Mouse (Mus musculus) myocyte (in vitro differentiated cells): ENCODE measurements around the gene Hspd1.

Source experiments
- E2F4 ChIP-seq: IDR thresholded peaks from one replicate; pipeline ENCODE4 v1.6.1; 2011; ENCODE audit warnings: mild to moderate bottlenecking, control low read depth, moderate library complexity; ENCODE audit not compliant: insufficient read depth
- MAX ChIP-seq: IDR thresholded peaks from one replicate; pipeline ENCODE4 v1.6.1; 2011; ENCODE audit warnings: low read depth, mild to moderate bottlenecking, control low read depth
- POLR2A ChIP-seq: IDR thresholded peaks from one replicate; pipeline ENCODE4 v1.6.1; 2011; ENCODE audit warnings: low read depth, mild to moderate bottlenecking, control low read depth, moderate library complexity; ENCODE audit not compliant: insufficient read length
- POLR2AphosphoS2 ChIP-seq: IDR thresholded peaks from one replicate; pipeline ENCODE4 v1.6.1; 2011; ENCODE audit warnings: low read depth, control low read depth; ENCODE audit not compliant: insufficient read length
- REST ChIP-seq: IDR thresholded peaks from one replicate; pipeline ENCODE4 v1.6.1; 2011; ENCODE audit warnings: mild to moderate bottlenecking, control low read depth, moderate library complexity; ENCODE audit not compliant: insufficient read depth, insufficient read length
- TCF12 ChIP-seq: IDR thresholded peaks from one replicate; pipeline ENCODE4 v1.6.1; 2011; ENCODE audit warnings: mild to moderate bottlenecking, control low read depth; ENCODE audit not compliant: poor library complexity, insufficient read depth, severe bottlenecking
- TCF3 ChIP-seq: IDR thresholded peaks from one replicate; pipeline ENCODE4 v1.6.1; 2011; ENCODE audit warnings: low read depth, control low read depth; ENCODE audit not compliant: insufficient read length
- USF1 ChIP-seq: IDR thresholded peaks from one replicate; pipeline ENCODE4 v1.6.1; 2011; ENCODE audit warnings: low read depth, mild to moderate bottlenecking, control low read depth, moderate library complexity

DNA sequence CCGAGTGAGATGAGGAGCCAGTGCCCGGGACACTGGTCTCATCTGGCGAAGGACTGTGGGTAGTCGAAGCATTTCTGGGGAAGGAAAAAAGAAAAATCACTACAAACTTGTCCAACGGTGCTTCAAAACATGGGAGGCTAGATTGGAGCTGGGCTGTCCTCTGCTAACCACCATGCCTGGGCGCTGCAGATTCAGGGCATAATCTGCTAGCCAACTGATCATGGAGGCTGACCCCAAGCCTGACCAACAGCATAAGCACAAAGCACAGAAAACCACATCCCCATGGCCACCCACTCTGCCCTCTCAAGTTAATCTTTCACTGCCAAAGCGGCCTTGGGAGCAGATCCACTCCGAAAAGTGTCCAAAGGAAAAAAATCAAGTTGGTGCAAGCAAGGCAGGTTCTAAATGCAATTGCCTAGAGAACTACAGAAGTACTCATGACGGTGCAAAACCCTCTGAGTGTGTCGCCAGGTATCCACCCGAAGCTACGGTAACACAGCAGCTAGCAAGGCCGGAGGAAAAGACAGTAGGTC lies 1.1 kb downstream of the Hspd1 start:
- TF ChIP-seq E2F4 (no peak), POLR2A (no peak), POLR2AphosphoS2 (no peak), MAX (no peak), REST (no peak), TCF3 (no peak), USF1 (no peak), TCF12 (no peak)
